Mouse (Mus musculus) kidney, adult 18-20 months (tissue): ENCODE measurements around the gene Bves.

Experiments
- DNase-seq: peaks from one replicate; pipeline ENCODE4 v3.0.0; 2021

Bves gene

GRCm38 (mm10) chr10:45356091-45356490, 20.5 kb downstream of the Bves start:
- DNase-seq, result no peak

- DNase-seq, result no peak
These were observed 27.8 kb downstream of the Bves start for GRCm38 (mm10) chr10:45363396-45363795.

GRCm38 (mm10) chr10:45366987-45367705, 31.6 kb downstream of the Bves start:
- DNase-seq, result no peak

GRCm38 (mm10) chr10:45369639-45370038, 34.1 kb downstream of the Bves start:
- no peak for DNase-seq

- no peak for DNase-seq
These were observed 35.0 kb downstream of the Bves start for GRCm38 (mm10) chr10:45370545-45370944.

GRCm38 (mm10) chr10:45372994-45373692, 37.6 kb downstream of the Bves start:
- peak; percentile 53 for DNase-seq

GRCm38 (mm10) chr10:45378269-45378668, 42.7 kb downstream of the Bves start:
- no peak for DNase-seq

- DNase-seq, result no peak
These were observed 46.5 kb downstream of the Bves start for GRCm38 (mm10) chr10:45381937-45382636.

- no peak for DNase-seq
These were observed 47.0 kb downstream of the Bves start for GRCm38 (mm10) chr10:45382637-45382958.

GRCm38 (mm10) chr10:45398211-45398610, 62.6 kb downstream of the Bves start:
- no peak for DNase-seq

GRCm38 (mm10) chr10:45399702-45400243, 64.2 kb downstream of the Bves start:
- DNase-seq, result no peak

- no peak for DNase-seq
These were observed 75.2 kb downstream of the Bves start for GRCm38 (mm10) chr10:45410624-45411341.

- no peak for DNase-seq
These were observed 76.2 kb downstream of the Bves start for GRCm38 (mm10) chr10:45411741-45412140.

GRCm38 (mm10) chr10:45412144-45412543, 76.6 kb downstream of the Bves start:
- no peak for DNase-seq
